Mouse (Mus musculus): ENCODE data around the gene Nr5a2.

GRCm38 (mm10) chr1:136832305-136833152 lies 127.7 kb downstream of the Nr5a2 start:
- no peak for TF ChIP-seq CTCF (IDR thresholded peaks at IDR 0.05; ENCODE audit: borderline replicate concordance, extremely low read depth, insufficient read depth, insufficient read length)
- TF ChIP-seq POLR2A (IDR thresholded peaks at IDR 0.05; ENCODE audit: borderline replicate concordance, extremely low read depth, insufficient read depth, insufficient read length, poor library complexity, severe bottlenecking): no peak

All from brain, embryonic 14.5 days (tissue).